Mouse (Mus musculus): Measurements from ENCODE around the gene Gm42906. TPM values are rescaled to one million over a fixed set of nuclear protein-coding genes. Genes with fewer than 3 reads are reported as not detected.

The Gm42906 gene
- polyA plus RNA-seq, 1 experiment from 2014 or later: not detected

DNA sequence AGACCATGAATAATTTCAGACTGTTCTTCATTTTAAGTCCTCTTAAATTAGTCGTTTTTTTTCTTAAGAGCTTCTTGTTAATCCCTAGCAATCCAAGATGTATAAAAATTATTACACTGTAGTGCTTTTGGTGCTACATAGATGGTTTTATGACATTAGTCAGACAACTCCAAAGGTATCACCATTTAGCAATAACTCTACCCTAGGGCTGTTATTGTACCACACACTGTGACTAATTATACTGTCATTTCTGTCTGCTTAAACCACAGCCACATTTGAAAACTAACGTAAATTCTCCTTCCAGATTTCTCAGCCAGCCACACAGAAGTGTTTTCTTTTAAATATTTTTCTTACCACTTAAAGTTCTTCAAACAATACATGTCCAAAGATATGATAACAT, 53.1 kb downstream of the Gm42906 start:
- H3K4me1 ChIP-seq (ENCODE audit: insufficient read depth): no peaks in the 10 kb centered on the region
- H3K4me3 ChIP-seq (ENCODE audit: low read depth, low read length): no peak overlapping the region
- no peak overlapping the region for H3K9ac ChIP-seq
- no peak overlapping the region for H3K4me2 ChIP-seq
- ATAC-seq (ENCODE audit: insufficient read depth) (no peak), DNase-seq (no peak)
- H3K27me3 ChIP-seq (ENCODE audit: insufficient read depth, low read length): no peaks in the 10 kb centered on the region
- no peak overlapping the region for H3K27ac ChIP-seq (ENCODE audit: low read depth)
- no peak for TF ChIP-seq CTCF (IDR thresholded peaks at IDR 0.05; ENCODE audit: low read depth)
- H3K9me3 ChIP-seq (ENCODE audit: low read depth, low read length): no peaks in the 10 kb centered on the region
- H3K36me3 ChIP-seq (ENCODE audit: insufficient read depth): no peaks in the 10 kb centered on the region
- 48% methylated on average over 2 of the region's 2 CpGs for WGBS

DNA sequence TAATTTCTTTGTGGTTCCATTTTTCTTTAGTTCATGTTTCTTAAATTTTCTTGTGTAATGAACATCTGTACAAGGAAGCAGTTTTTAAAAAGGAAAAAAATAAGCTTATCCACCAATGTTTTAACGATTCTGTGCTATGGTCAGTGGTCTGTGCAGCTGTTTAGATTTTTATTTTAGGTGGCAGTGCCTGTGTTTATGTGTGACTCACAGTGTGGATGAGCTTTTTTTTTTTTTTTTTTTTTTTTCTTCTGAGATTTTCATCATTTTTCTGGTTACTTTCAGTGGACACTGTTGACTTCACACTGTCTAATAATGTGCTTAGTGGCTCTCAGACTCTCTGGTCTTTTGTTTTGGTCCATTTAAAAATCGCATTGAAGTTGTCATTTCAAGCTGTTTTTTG, 56.8 kb downstream of the Gm42906 start:
- ATAC-seq (ENCODE audit: insufficient read depth): no peak
- no peak overlapping the region for H3K27ac ChIP-seq (ENCODE audit: low read depth)
- no peak for DNase-seq
- no peak for TF ChIP-seq CTCF (IDR thresholded peaks at IDR 0.05; ENCODE audit: low read depth)
- H3K4me1 ChIP-seq (ENCODE audit: insufficient read depth): no peaks in the 10 kb centered on the region
- WGBS: 80% methylated on average over 2 of the region's 2 CpGs
- H3K27me3 ChIP-seq (ENCODE audit: insufficient read depth, low read length): no peaks in the 10 kb centered on the region
- H3K36me3 ChIP-seq (ENCODE audit: insufficient read depth): no peaks in the 10 kb centered on the region
- no peak overlapping the region for H3K4me3 ChIP-seq (ENCODE audit: low read depth, low read length)
- H3K9ac ChIP-seq: no peak overlapping the region
- no peaks in the 10 kb centered on the region for H3K9me3 ChIP-seq (ENCODE audit: low read depth, low read length)
- no peak overlapping the region for H3K4me2 ChIP-seq

DNA sequence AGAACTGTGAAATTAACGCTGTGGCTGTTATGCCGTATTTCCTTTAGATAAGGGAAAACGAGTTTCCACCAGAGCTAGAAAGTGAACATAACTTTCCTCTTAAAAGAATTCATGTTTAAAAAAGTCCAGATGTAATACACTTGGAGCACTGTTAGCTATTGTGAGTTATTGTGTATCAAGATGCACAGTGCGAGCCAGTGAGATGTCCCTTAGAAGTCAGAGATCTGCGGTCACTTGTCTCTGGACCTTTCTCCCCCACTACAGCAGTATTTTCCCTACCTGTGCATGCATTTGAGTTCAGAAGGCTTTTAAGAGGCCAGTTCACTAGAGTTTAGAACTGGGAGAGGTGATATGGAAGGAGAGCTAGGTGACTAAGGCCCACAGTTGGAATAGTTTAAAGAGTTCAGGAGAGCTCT, 58.6 kb downstream of the Gm42906 start:
- Histone ChIP-seq H3K4me3 (ENCODE audit: low read depth, low read length) (peak overlapping the region; percentile 43), H3K9me3 (ENCODE audit: low read depth, low read length) (no peaks in the 10 kb centered on the region), H3K4me1 (ENCODE audit: insufficient read depth) (no peaks in the 10 kb centered on the region), H3K27ac (ENCODE audit: low read depth) (peak overlapping the region; percentile 99), H3K36me3 (ENCODE audit: insufficient read depth) (no peaks in the 10 kb centered on the region), H3K27me3 (ENCODE audit: insufficient read depth, low read length) (no peaks in the 10 kb centered on the region), H3K4me2 (peak overlapping the region; percentile 67), H3K9ac (peak overlapping the region; percentile 85)
- TF ChIP-seq CTCF (IDR thresholded peaks at IDR 0.05; ENCODE audit: low read depth): no peak
- DNase-seq (no peak), ATAC-seq (ENCODE audit: insufficient read depth) (no peak)
- WGBS: 40% methylated on average over 5 of the region's 5 CpGs

DNA sequence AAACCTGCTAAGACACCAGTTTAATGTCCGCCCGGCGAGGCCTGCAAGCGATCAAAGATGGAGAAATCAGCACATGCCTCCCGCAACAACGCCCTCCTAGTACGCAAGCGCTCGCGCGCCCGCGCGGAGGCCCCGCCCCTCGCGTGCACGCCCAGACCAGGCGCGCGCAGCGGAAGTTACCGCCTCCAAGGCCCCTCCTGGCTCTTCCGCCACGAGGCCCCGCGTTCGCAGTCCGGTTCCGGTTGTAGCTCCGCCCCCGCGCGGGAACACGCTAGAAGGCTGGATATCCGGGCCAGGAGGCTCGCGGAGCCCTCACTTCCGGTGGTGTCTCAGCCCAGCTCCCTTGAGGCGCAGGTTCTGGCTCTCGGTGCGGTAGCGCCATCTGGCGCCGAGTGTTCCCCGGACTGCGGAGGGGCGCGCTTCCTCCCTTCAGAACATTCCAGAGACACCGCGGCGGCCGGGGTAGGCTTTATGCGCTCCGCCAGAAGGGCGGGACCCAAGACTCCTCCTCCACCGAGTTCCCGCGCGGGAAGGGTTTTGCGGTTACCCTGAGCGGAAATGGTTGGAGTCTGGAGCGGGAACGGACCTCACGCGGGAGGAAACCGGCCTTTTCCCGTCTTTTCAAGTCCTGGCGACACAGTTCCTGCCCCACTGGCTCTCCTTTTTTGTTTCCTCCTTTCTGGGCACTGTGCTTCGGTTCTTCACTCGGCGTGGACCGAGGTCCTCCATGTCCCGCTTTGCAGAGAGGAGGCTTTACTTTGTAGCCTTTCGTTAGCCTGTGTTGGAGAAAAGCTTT, 59.4 kb downstream of the Gm42906 start:
- peak; percentile 92 for TF ChIP-seq CTCF (IDR thresholded peaks at IDR 0.05; ENCODE audit: low read depth)
- ATAC-seq (ENCODE audit: insufficient read depth): peak; percentile 99
- Histone ChIP-seq H3K4me2 (peak overlapping the region; percentile 67), H3K9ac (peak overlapping the region; percentile 85), H3K27me3 (ENCODE audit: insufficient read depth, low read length) (no peaks in the 10 kb centered on the region), H3K27ac (ENCODE audit: low read depth) (peak overlapping the region; percentile 99), H3K4me3 (ENCODE audit: low read depth, low read length) (peak overlapping the region; percentile 43), H3K36me3 (ENCODE audit: insufficient read depth) (no peaks in the 10 kb centered on the region), H3K4me1 (ENCODE audit: insufficient read depth) (no peaks in the 10 kb centered on the region), H3K9me3 (ENCODE audit: low read depth, low read length) (no peaks in the 10 kb centered on the region)
- DNase-seq: peak; percentile 100
- WGBS: under 1% methylated on average over 75 of the region's 75 CpGs

DNA sequence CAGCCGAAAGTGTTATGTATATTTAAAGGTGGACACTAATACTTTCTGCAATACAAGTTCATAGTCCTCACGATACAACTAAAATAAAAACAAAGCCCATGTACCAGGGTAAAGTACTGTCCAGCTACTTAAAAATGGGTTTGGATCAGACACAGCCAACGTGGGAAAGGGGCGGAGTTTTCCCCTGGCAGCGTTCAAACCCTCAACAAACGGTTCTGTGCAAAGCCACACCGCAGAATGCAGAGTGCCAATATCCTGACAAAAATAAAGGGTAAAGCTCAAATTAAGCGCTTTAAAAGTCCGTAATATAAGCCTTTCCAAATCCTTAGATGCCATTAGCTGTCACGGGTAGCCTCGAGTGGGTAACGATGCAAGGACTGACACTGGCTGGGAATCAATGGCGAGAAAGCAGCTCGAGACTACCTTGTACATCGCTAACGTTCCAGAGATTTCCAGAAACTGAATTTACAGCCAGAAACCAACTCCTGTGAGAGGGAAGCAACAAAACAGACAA, 60.0 kb downstream of the Gm42906 start:
- Histone ChIP-seq H3K27me3 (ENCODE audit: insufficient read depth, low read length) (no peaks in the 10 kb centered on the region), H3K4me1 (ENCODE audit: insufficient read depth) (no peaks in the 10 kb centered on the region), H3K9me3 (ENCODE audit: low read depth, low read length) (no peaks in the 10 kb centered on the region), H3K9ac (peak overlapping the region; percentile 54), H3K4me3 (ENCODE audit: low read depth, low read length) (peak overlapping the region; percentile 43), H3K27ac (ENCODE audit: low read depth) (peak overlapping the region; percentile 99), H3K36me3 (ENCODE audit: insufficient read depth) (no peaks in the 10 kb centered on the region), H3K4me2 (peak overlapping the region; percentile 67)
- ATAC-seq (ENCODE audit: insufficient read depth): peak; percentile 32
- no peak for TF ChIP-seq CTCF (IDR thresholded peaks at IDR 0.05; ENCODE audit: low read depth)
- 2% methylated on average over 16 of the region's 16 CpGs for WGBS
- peak; percentile 85 for DNase-seq

DNA sequence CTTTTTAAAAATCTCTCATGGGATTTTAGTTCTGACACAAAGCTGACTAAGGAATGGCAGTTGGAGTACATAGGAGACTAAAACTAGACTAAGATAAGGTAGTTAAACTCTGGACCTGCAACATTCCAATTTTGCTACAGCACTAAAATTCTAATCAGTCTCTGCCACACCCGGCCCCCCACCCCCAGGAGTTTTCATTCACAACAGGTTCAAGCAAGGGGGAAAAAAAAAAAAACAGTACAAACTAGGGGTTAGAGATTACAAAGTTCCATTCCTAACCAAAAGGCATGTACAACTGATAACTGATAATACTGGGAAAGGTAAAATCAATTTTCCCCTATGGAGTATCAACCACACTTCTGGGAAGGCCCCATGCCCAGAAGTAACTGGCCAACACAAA, 60.6 kb downstream of the Gm42906 start:
- Histone ChIP-seq H3K4me3 (ENCODE audit: low read depth, low read length) (peak overlapping the region; percentile 43), H3K9ac (peak overlapping the region; percentile 54; the same call in 1 of the 2 replicates), H3K27me3 (ENCODE audit: insufficient read depth, low read length) (no peaks in the 10 kb centered on the region), H3K4me1 (ENCODE audit: insufficient read depth) (no peaks in the 10 kb centered on the region), H3K4me2 (peak overlapping the region; percentile 67), H3K27ac (ENCODE audit: low read depth) (peak overlapping the region; percentile 99; the same call in 1 of the 2 replicates), H3K36me3 (ENCODE audit: insufficient read depth) (no peaks in the 10 kb centered on the region), H3K9me3 (ENCODE audit: low read depth, low read length) (no peaks in the 10 kb centered on the region)
- 80% methylated on average over 1 of the region's 1 CpGs for WGBS
- no peak for ATAC-seq (ENCODE audit: insufficient read depth)
- TF ChIP-seq CTCF (IDR thresholded peaks at IDR 0.05; ENCODE audit: low read depth): no peak
- DNase-seq: no peak

DNA sequence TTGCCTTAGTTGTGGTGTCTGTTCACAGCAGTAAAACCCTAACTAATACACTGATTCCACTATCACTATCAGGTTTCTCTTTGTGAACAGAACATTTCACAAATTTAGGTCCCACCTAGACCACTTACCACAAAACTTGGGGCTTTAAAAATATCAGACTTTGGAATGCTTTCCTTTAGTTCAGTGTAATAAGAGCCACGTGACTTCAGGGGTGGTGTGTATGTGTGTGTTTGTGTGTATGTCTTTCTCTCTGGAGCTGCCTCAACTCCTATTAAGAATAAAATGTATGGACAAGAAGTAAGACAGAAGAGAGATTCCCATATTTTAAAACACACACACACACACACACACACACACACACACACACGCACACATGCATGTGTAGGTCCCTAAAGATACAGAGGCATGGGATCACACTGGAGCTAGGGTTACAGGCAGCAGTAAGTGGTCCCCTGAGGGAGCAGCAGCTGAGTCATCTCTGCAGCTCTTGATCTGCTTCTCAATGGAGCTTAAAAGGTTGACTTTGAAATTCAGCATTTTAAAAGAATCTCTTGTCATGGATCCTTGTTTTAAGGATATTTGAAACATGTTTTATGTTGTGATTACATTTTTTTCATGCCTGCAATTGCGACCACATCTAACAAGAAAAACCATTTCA, 64.5 kb downstream of the Gm42906 start:
- WGBS: 78% methylated on average over 3 of the region's 3 CpGs
- no peaks in the 10 kb centered on the region for H3K27me3 ChIP-seq (ENCODE audit: insufficient read depth, low read length)
- H3K4me3 ChIP-seq (ENCODE audit: low read depth, low read length): no peak overlapping the region
- ATAC-seq (ENCODE audit: insufficient read depth): no peak
- H3K36me3 ChIP-seq (ENCODE audit: insufficient read depth): no peaks in the 10 kb centered on the region
- H3K27ac ChIP-seq (ENCODE audit: low read depth): no peak overlapping the region
- H3K9me3 ChIP-seq (ENCODE audit: low read depth, low read length): no peaks in the 10 kb centered on the region
- no peaks in the 10 kb centered on the region for H3K4me1 ChIP-seq (ENCODE audit: insufficient read depth)
- H3K4me2 ChIP-seq: no peak overlapping the region
- H3K9ac ChIP-seq: no peak overlapping the region
- no peak for DNase-seq
- TF ChIP-seq CTCF (IDR thresholded peaks at IDR 0.05; ENCODE audit: low read depth): no peak

Data from lung, embryonic 14.5 days (tissue).